Mouse (Mus musculus) urinary bladder, adult 2 months (tissue): ENCODE results near the gene Gm9573. TPM values are rescaled to one million over a fixed set of nuclear protein-coding genes. Genes with fewer than 3 reads are reported as not detected.

ENCODE experiments used
- DNase-seq: peaks from one replicate; pipeline ENCODE4 v3.0.0; 2022; ENCODE audit warnings: low spot score
- polyA plus RNA-seq: library from polyadenylated mRNA; depleted of rRNA; stranded (reverse); fragments of >200 nt; gene quantifications from 2 replicates; pipeline ENCODE4 v1.2.3, GENCODE M21; 2012; rRNA removed

Gm9573 gene
- polyA plus RNA-seq, 1 experiment = not detected

DNA sequence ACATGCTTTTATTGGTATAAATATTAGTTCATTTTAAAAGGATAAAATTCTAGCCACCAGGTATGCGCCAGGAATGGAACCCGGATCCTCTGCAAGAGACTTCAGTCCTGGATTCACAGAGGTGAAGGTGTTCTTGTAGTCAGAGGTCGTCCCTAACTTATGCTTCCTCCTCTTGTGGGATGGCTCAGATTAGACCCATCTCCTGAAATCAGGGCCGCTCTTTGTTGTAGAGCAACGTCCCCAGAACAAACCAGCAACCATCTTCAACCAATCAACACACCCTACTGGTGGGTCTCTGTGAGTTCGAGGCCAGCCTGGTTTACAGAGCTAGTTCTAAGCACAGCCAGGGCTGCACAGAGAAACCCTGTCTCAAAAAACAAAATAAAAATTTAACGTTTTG lies 32.0 kb downstream of the Gm9573 start:
- no peak for DNase-seq

DNA sequence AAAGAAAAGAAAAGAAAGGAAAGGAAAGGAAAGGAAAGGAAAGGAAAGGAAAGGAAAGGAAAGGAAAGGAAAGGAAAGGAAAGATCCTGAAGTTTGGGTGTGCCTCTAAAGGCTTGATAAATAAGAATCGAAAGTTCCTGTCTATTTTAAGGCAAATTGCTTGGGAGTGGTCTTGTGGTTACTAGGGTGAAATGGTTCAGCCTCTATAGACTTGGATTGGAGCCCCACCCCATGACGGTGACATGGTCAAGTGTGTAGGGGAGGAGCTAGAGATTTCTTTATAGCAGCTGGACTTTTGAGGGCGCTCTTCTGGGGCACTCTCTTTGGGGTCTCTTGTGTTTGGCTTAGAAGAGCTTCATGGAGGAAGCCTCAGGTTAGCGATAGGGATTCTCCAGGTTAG lies 32.7 kb downstream of the Gm9573 start:
- DNase-seq = no peak

DNA sequence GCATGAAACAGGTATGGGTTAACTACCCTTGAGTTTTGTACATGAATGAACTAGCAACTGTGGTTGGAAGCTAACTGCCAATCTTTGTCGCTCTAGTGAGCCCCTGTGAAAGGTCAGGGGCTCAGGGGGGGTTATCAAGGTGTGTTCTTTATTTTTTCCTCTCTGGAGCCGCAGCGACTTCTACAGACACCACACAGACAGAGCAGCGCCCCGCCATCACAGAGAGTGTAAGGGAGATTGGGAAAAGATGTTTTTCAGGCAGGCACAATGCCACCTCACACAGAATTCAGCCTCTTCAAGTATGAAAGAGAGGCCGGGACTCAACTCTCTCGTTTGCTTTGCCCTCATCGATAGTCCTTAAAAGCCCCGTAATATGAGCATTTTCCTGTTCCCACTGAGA lies 34.3 kb downstream of the Gm9573 start:
- no peak for DNase-seq

DNA sequence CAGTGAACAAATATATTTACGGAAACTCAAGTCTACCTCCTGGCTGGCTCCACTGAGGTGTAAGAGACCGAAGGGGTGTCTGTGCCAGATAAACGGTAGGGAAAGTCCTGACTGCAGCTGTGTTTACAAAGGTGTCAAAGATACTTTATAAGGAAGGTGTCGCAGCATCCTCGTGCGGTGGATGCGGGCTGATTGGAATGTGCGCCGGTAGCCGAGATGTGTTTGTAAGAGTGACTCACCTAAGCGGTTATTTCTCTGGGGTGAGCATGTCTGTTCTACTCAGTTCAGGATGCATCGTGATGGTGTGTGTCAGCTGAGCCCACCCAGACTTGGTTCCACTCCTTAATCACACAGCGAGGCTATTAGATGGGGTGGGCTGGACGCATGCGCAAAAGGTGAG lies 34.7 kb downstream of the Gm9573 start:
- DNase-seq = no peak

DNA sequence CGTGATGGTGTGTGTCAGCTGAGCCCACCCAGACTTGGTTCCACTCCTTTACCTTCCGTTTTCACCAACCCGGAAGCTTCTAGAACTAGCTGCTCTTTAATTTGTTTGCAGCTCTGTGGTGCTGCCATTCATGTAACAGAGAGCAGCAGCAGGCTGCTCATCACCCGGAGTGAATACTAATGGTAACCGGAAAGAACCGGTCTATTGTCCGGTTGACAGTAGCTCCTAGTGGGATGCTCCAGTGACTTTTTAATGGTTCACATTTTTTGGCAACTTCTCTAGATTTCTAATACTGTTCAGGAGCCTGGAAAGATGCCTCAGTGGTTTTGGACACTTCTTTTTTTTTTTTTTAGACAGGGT lies 35.2 kb downstream of the Gm9573 start:
- no peak for DNase-seq

DNA sequence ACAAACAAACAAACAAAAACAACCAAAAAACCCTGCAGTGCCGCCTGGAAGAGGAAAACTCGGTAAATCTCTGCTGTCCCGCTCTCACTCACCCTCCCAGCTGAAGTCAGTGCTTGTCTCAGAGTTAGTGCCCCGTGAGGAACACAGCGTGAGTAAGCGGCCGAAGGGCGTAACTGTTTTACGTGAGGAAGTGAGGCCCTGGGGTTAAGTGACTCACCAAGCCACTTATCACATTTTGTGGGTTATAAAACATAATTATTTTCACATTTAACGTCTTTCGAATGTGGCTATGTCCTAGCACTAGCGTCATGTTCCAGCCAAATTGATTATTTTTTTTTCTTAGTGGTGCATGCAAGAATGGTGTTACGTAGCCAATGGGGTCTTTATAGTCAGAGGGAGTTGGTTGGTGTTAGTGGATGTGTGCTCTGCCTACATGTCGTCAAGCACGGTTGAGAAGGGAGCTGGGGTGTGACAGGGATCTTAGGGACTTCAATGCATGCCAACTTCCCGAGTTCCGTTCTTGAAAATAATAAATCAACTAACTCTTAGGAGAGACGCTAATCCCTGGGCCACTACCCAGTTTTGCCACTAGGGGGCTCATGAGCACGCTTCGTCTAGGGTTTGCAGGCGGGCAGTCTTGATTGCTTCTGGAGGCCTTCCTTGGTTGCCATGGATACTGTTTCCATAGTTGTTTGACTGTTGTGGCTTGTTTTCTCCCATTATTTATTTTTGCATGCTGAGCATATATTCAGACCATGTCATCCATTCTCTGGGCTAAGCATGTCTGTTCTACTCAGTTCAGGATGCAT lies 35.8 kb downstream of the Gm9573 start:
- peak; percentile 44 for DNase-seq

DNA sequence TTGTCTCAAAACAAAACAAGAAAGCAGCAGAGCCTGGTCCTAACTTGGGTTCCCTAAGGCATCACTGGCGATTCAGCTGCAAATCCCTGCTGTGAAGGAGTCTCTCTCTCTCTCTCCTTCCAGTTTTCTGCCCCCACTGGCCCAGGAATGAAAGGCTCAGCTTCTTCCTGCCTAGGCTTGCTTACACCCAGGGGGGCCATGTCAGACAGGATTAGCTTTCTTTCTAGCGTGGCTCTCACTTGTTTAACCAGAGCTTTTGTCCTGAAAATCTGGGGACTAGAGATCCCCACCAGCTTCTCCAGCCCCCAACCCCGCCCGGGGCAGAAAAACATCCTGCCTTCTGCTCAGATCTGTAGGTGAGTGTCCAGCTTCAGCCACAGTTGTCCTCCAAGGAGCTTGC lies 38.0 kb downstream of the Gm9573 start:
- no peak for DNase-seq

DNA sequence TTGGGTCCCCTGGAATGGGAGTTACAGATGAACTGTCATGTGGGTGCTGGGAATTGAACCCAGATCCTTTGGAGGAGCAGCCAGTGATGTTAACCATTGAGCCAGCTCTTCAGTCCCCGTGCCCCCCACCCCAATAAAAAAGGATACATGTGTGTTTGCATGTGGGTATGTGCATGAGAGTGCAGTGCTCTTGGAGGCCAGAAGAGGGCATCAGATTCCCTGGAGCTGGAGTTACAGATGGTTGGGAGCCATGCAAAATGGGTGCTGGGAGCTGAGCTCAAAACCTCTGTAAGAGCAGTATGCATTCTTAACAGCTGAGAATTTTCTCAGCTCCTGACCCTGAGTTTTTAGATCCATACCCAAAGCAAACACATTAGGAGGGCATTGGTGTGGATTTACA lies 39.1 kb downstream of the Gm9573 start:
- no peak for DNase-seq

DNA sequence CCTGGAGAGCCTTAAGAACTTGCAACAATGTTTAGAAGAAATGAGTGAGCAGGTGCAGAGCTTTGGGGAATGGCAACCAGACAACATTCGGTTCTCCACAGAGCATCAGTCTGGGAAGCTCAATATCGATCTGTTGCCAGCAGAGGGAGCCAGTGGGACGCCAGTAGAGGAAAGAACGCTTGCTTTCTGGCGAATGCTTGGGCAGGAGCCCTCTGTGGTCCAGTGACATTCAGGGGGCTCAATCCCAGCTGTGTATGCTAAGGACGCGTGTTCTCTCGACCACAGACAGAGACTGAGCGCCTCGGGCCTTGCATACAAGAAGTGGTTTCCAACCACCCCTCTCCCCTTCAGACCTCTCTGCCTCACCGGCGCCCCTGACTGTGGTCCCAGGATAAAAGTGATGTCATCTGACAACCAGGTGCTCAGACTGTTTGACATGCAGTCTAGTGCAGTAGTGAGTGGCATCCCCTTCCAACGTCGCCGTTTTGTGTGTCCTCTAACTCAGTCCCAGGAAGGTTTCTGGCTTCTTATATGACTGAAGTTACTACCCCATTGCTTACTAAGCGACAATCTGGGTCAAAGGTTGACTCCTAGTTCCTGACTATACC lies 42.0 kb downstream of the Gm9573 start:
- DNase-seq = peak; percentile 62

DNA sequence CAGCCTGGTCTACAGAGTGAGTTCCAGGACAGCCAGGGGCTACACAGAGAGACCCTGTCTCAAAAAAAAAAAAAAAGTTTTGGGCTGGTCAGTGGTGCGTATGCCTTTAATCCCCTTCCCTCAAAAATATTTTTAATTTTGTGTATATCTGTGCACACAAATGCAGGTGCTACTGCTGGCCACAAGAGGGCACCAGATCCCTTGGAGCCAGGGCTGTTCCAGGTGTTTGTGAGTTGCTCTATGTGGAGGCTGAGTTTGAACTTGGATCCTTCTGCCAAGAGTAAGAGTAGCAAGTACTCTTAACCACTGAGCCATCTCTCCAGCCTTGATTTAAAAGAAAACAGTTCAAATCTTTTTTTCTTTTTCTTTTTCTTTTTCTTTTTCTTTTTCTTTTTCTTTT lies 43.5 kb downstream of the Gm9573 start:
- DNase-seq = no peak

DNA sequence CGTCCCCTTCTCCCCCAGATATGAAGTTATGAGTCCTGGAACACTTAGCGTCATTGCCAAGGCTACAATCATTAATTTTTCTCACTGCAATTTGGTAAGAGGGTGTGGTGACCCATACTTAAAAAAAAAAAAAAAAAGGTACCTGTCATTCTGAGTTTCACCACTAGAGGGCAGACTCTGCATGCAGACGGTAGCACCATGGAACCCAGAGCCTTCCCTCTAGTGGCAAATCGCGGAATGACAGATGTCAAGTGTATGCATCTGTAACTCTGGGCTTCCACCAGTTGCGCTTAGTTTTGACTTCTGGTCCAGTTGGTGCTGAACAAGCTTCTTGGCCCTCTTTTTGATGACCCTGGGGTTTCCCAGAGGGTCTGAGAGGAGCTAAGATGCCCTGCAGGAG lies 48.2 kb downstream of the Gm9573 start:
- no peak for DNase-seq

DNA sequence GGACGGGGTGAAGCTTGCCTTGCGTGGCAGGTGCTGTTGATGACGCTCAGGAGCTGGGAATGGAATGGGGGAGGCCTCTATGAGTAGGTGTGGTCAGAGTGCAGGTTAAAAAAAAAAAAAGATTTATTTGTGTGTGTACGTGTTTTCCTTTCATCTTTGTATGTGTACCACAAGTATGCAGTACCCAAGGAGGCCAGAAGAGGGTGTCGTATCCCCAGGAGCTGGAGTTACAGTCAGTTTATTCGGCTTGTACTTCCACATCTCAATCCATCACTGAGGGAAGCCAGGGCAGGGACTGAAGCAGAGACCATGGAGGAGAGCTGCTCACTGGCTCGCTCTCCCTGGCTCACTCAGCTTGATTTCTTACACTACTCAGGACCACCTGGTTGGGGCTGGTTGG lies 55.0 kb downstream of the Gm9573 start:
- no peak for DNase-seq

DNA sequence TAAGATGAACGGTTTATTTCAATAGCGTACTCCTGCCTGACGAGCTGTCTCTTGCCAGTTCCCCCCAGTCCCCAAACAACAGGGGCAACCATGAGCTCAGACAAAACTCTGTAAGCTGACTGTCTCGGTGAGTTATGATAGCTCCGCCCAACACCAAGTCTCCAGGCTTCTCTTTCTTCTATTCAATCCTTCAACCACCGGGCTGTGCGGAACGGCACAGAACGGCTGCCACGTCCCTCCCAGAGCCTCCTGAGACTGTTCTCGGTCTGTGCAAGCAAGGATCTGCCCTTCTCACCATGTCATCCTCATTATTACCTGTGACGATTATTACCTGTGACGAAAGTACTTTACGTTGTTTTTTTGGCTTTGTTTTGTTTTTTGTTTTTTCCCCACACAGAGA lies 55.6 kb downstream of the Gm9573 start:
- DNase-seq = no peak

DNA sequence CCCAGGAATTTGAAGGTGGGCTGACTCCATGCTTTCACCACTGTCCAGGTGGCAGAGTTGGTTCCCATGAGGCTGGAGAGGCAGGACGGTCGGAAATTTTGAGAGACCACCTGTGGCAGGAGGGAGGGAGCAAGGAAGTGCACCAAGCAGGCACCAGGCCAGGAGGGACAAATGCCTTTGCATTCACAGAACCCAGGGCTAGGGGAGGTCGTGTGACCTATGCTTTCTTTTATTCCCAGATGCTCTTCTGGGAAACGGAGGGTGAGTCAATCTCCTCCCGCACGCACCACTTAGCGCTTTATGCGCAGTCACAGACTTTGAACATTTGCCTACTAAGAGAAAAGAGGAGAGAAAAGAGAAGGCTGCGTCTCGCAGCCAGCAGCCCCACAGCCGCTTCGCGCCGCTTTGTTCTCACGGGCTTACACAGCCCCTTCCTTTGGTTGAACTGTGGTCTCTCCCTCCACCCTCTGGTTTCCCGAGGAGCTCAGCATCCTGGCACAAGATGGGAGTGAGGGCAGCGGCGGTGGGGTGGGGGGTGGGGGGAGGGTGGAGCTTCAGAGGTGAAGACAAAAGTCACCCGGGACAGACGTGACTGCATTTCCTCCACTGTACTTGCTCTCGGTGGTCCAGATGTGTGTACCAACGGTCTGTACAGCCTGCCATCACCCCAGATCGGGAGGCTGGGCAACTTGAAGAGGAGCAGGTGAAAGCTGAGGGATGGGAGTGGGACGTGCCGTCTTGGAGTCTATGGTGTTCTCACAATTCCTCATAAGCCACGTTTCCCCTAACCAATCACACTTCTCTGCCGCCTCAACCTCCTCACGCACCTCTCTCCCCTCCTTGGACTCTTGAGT lies 57.1 kb downstream of the Gm9573 start:
- no peak for DNase-seq

Other genes starting within 250 kb of the Gm9573 start
- gene H2-Q4, start 247.0 kb downstream of the Gm9573 start, polyA plus RNA-seq = 69.6 and 78.7 TPM in 2 replicates
- 31.9 and 38.8 TPM in 2 replicates for gene H2-Q6, start 201.8 kb downstream of the Gm9573 start, polyA plus RNA-seq
- gene H2-Q7, start 187.5 kb downstream of the Gm9573 start, polyA plus RNA-seq = 56.1 and 64.7 TPM in 2 replicates
- gene H2-Q10, start 156.5 kb downstream of the Gm9573 start, polyA plus RNA-seq = 0.80 and 1.4 TPM in 2 replicates
- gene Pou5f1, start 120.6 kb downstream of the Gm9573 start, polyA plus RNA-seq = not detected in 2 replicates
- gene Tcf19, start 109.8 kb downstream of the Gm9573 start, polyA plus RNA-seq = 9.6 and 11.5 TPM in 2 replicates
- 15.3 and 16.2 TPM in 2 replicates for gene Cchcr1, start 109.5 kb downstream of the Gm9573 start, polyA plus RNA-seq
- gene Psors1c2, start 93.4 kb downstream of the Gm9573 start, polyA plus RNA-seq = 0.12 and 0.15 TPM in 2 replicates
- 0.56 and 1.1 TPM in 2 replicates for gene Cdsn, start 74.5 kb downstream of the Gm9573 start, polyA plus RNA-seq
- gene 2300002M23Rik, start 59.2 kb downstream of the Gm9573 start, polyA plus RNA-seq = not detected in 2 replicates
- gene Sfta2, start 25.1 kb downstream of the Gm9573 start, polyA plus RNA-seq = not detected in 2 replicates
- gene Mucl3, start 17.1 kb upstream of the Gm9573 start, polyA plus RNA-seq = 0.04 and 0.07 TPM in 2 replicates
- 21.3 and 21.8 TPM in 2 replicates for gene Vars2, start 41.0 kb upstream of the Gm9573 start, polyA plus RNA-seq
- 19.8 and 22.4 TPM in 2 replicates for gene Gtf2h4, start 47.1 kb upstream of the Gm9573 start, polyA plus RNA-seq
- gene Ddr1, start 78.0 kb upstream of the Gm9573 start, polyA plus RNA-seq = 20.2 and 28.6 TPM in 2 replicates
- 55.3 and 73.7 TPM in 2 replicates for gene Ier3, start 195.0 kb upstream of the Gm9573 start, polyA plus RNA-seq
- 156 and 192 TPM in 2 replicates for gene Flot1, start 196.6 kb upstream of the Gm9573 start, polyA plus RNA-seq
- gene Tubb5, start 211.7 kb upstream of the Gm9573 start, polyA plus RNA-seq = 257 TPM in 2 replicates
- 10.4 and 14.2 TPM in 2 replicates for gene Mdc1, start 214.9 kb upstream of the Gm9573 start, polyA plus RNA-seq
- 10.9 and 11.6 TPM in 2 replicates for gene Nrm, start 234.7 kb upstream of the Gm9573 start, polyA plus RNA-seq
- 55.2 and 57.5 TPM in 2 replicates for gene Ppp1r18, start 239.0 kb upstream of the Gm9573 start, polyA plus RNA-seq